Mouse (Mus musculus) hindbrain, embryonic 10.5 days (tissue): ENCODE measurements around the gene Smg6. TPM values are rescaled to one million over a fixed set of nuclear protein-coding genes. Genes with fewer than 3 reads are reported as not detected.

Source experiments
- DNase-seq: peaks from one replicate; pipeline ENCODE4 v3.0.0-alpha.2; 2017; ENCODE audit warnings: low spot score
- H3K27ac ChIP-seq: fragments of 300-500 bp; sonication (generic); 2 replicates; pipeline ENCODE4 v1.5.1; 2016; ENCODE audit warnings: mild to moderate bottlenecking, moderate library complexity
- H3K27me3 ChIP-seq: fragments of 300-500 bp; sonication (generic); 2 replicates; pipeline ENCODE4 v1.6.1; 2016; ENCODE audit warnings: mild to moderate bottlenecking; ENCODE audit not compliant: poor library complexity, insufficient read depth, severe bottlenecking
- H3K36me3 ChIP-seq: fragments of 300-500 bp; sonication (generic); 2 replicates; pipeline ENCODE4 v1.6.1; 2016; ENCODE audit warnings: mild to moderate bottlenecking, moderate library complexity
- H3K4me1 ChIP-seq: fragments of 300-500 bp; sonication (generic); replicated peaks from 2 replicates; pipeline ENCODE4 v1.6.1; 2016; ENCODE audit warnings: mild to moderate bottlenecking
- H3K4me3 ChIP-seq: fragments of 300-500 bp; sonication (generic); 2 replicates; pipeline ENCODE4 v1.5.1; 2016; ENCODE audit warnings: mild to moderate bottlenecking, moderate library complexity
- H3K9me3 ChIP-seq: fragments of 300-500 bp; sonication (generic); 2 replicates; pipeline ENCODE4 v1.6.1; 2016; ENCODE audit warnings: mild to moderate bottlenecking, moderate library complexity
- WGBS: fragments of 180-500 bp; shearing (Covaris S2); methylation state at CpG from one replicate; pipeline ENCODE4 v1.1.7; 2016; 5-methylcytosine and 5-hydroxymethylcytosine counted together
- polyA plus RNA-seq: library from polyadenylated mRNA; unstranded; fragments of >200 nt; fragmentation: Nextera tagmentation; extraction: Ambion mirVana; gene quantifications from 2 replicates; pipeline ENCODE4 v1.2.1, GENCODE M21; 2016

Gene Smg6
- polyA plus RNA-seq, 1 experiment from 2014 or later: 19.2 TPM

- peak within 1 kb of the TSS; percentile 93 for H3K4me3 ChIP-seq
- peak within 1 kb of the TSS; percentile 80 for H3K27ac ChIP-seq
- H3K36me3 ChIP-seq: no peaks in the 10 kb centered on the region
- H3K9me3 ChIP-seq: no peaks in the 10 kb centered on the region
- DNase-seq: no peak
- WGBS: 47% methylated on average over 5 of the region's 5 CpGs
- H3K27me3 ChIP-seq: peaks cover 52% of the 10 kb centered on the region
- peaks cover 63% of the 10 kb centered on the region for H3K4me1 ChIP-seq
Observed at GRCm38 (mm10) chr11:75190905-75191441, 265.4 kb downstream of the Smg6 start, which contains the start of gene Dph1. Gene Dph1 (minus strand): TSS chr11:75191241.

GRCm38 (mm10) chr11:75191841-75192240 lies 266.2 kb downstream of the Smg6 start:
- H3K4me1 ChIP-seq: peaks cover 66% of the 10 kb centered on the region

GRCm38 (mm10) chr11:75192336-75193214 lies 267.0 kb downstream of the Smg6 start:
- Histone ChIP-seq H3K4me1 (peaks cover 71% of the 10 kb centered on the region), H3K36me3 (no peaks in the 10 kb centered on the region), H3K9me3 (no peaks in the 10 kb centered on the region), H3K27me3 (peaks cover 68% of the 10 kb centered on the region), H3K4me3 (peak overlapping the region; percentile 60), H3K27ac (no peak overlapping the region)
- WGBS: 23% methylated on average over 13 of the region's 13 CpGs
- peak; percentile 80 for DNase-seq

More at GRCm38 (mm10) chr11:75191841-75192240, 266.2 kb downstream of the Smg6 start:
- H3K9me3 ChIP-seq: no peaks in the 10 kb centered on the region
- H3K27ac ChIP-seq: no peak overlapping the region
- H3K36me3 ChIP-seq: no peaks in the 10 kb centered on the region
- 69% methylated on average over 6 of the region's 6 CpGs for WGBS
- H3K27me3 ChIP-seq: peaks cover 61% of the 10 kb centered on the region
- no peak overlapping the region; the same call in 1 of the 2 replicates for H3K4me3 ChIP-seq
- DNase-seq: no peak

- Histone ChIP-seq H3K36me3 (no peaks in the 10 kb centered on the region), H3K9me3 (no peaks in the 10 kb centered on the region), H3K27ac (peak within 1 kb of the TSS; percentile 75), H3K27me3 (peaks cover 77% of the 10 kb centered on the region), H3K4me3 (peak within 1 kb of the TSS; percentile 60), H3K4me1 (peaks cover 80% of the 10 kb centered on the region)
- DNase-seq: peak; percentile 58
- WGBS: under 1% methylated on average over 84 of the region's 84 CpGs
Observed at GRCm38 (mm10) chr11:75193256-75194071, 267.8 kb downstream of the Smg6 start, which contains the start of gene Rtn4rl1. Gene Rtn4rl1 (plus strand): TSS chr11:75193783.

- Histone ChIP-seq H3K4me1 (peaks cover 78% of the 10 kb centered on the region), H3K4me3 (peak overlapping the region; percentile 60), H3K27me3 (peaks cover 85% of the 10 kb centered on the region), H3K27ac (peak overlapping the region; percentile 75), H3K9me3 (no peaks in the 10 kb centered on the region), H3K36me3 (no peaks in the 10 kb centered on the region)
- under 1% methylated on average over 52 of the region's 52 CpGs for WGBS
- DNase-seq: peak; percentile 52
Observed at GRCm38 (mm10) chr11:75194121-75194849, 268.7 kb downstream of the Smg6 start.

- peak; percentile 72 for DNase-seq
- peaks cover 92% of the 10 kb centered on the region for H3K27me3 ChIP-seq
- H3K9me3 ChIP-seq: no peaks in the 10 kb centered on the region
- H3K4me3 ChIP-seq: peak overlapping the region; percentile 60
- H3K27ac ChIP-seq: peak overlapping the region; percentile 75; the same call in 1 of the 2 replicates
- no peaks in the 10 kb centered on the region for H3K36me3 ChIP-seq
- peaks cover 72% of the 10 kb centered on the region for H3K4me1 ChIP-seq
- WGBS: under 1% methylated on average over 39 of the region's 39 CpGs
Observed at GRCm38 (mm10) chr11:75194850-75195461, 269.3 kb downstream of the Smg6 start.

GRCm38 (mm10) chr11:75196131-75196530 lies 270.5 kb downstream of the Smg6 start:
- WGBS: 51% methylated on average over 6 of the region's 6 CpGs
- Histone ChIP-seq H3K27me3 (peaks cover 100% of the 10 kb centered on the region), H3K9me3 (no peaks in the 10 kb centered on the region), H3K4me3 (peak overlapping the region; percentile 2; the same call in 1 of the 2 replicates), H3K27ac (no peak overlapping the region), H3K4me1 (peaks cover 73% of the 10 kb centered on the region), H3K36me3 (no peaks in the 10 kb centered on the region)
- no peak for DNase-seq

GRCm38 (mm10) chr11:75197956-75198355 lies 272.3 kb downstream of the Smg6 start:
- Histone ChIP-seq H3K9me3 (no peaks in the 10 kb centered on the region), H3K4me3 (no peak overlapping the region), H3K27me3 (peaks cover 93% of the 10 kb centered on the region), H3K36me3 (no peaks in the 10 kb centered on the region), H3K27ac (no peak overlapping the region), H3K4me1 (peaks cover 80% of the 10 kb centered on the region)
- DNase-seq: no peak
- WGBS: 21% methylated on average over 7 of the region's 7 CpGs

- Histone ChIP-seq H3K9me3 (no peaks in the 10 kb centered on the region), H3K27ac (no peak overlapping the region), H3K4me1 (peaks cover 79% of the 10 kb centered on the region), H3K27me3 (peaks cover 91% of the 10 kb centered on the region), H3K36me3 (no peaks in the 10 kb centered on the region), H3K4me3 (no peak overlapping the region)
- 60% methylated on average over 4 of the region's 4 CpGs for WGBS
- no peak for DNase-seq
Observed at GRCm38 (mm10) chr11:75198792-75199191, 273.2 kb downstream of the Smg6 start.

GRCm38 (mm10) chr11:75199951-75200350 lies 274.3 kb downstream of the Smg6 start:
- H3K27ac ChIP-seq: no peak overlapping the region
- H3K4me3 ChIP-seq: no peak overlapping the region
- H3K36me3 ChIP-seq: no peaks in the 10 kb centered on the region
- H3K9me3 ChIP-seq: no peaks in the 10 kb centered on the region
- H3K27me3 ChIP-seq: peaks cover 80% of the 10 kb centered on the region
- H3K4me1 ChIP-seq: peaks cover 78% of the 10 kb centered on the region
- WGBS: 82% methylated on average over 5 of the region's 5 CpGs
- no peak for DNase-seq

GRCm38 (mm10) chr11:75200935-75201334 lies 275.3 kb downstream of the Smg6 start:
- Histone ChIP-seq H3K9me3 (no peaks in the 10 kb centered on the region), H3K27me3 (peaks cover 71% of the 10 kb centered on the region), H3K4me3 (no peak overlapping the region), H3K4me1 (peaks cover 69% of the 10 kb centered on the region), H3K27ac (no peak overlapping the region), H3K36me3 (no peaks in the 10 kb centered on the region)
- DNase-seq: no peak
- WGBS: 90% methylated on average over 12 of the region's 12 CpGs
